Mouse (Mus musculus): ENCODE results near the gene Aim2.

Gene Aim2

GRCm38 (mm10) chr1:173366701-173367355 lies 16.1 kb downstream of the Aim2 start:
- Histone ChIP-seq H3K27me3 (ENCODE audit: insufficient read depth, low read length) (peaks cover 78% of the 10 kb centered on the region), H3K4me1 (replicated peaks; ENCODE audit: low read depth, low read length) (peaks cover 24% of the 10 kb centered on the region), H3K4me3 (replicated peaks; ENCODE audit: low read length) (peak overlapping the region; percentile 87), H3K36me3 (ENCODE audit: insufficient read depth, low read length) (no peaks in the 10 kb centered on the region), H3K9me3 (ENCODE audit: low read length) (no peaks in the 10 kb centered on the region)
- TF ChIP-seq NANOG (IDR thresholded peaks at IDR 0.05; ENCODE audit: borderline replicate concordance, low read length) (no peak), POU5F1 (IDR thresholded peaks at IDR 0.05; ENCODE audit: borderline replicate concordance, low read length) (no peak), CTCF (conservative IDR thresholded peaks at IDR 0.05; ENCODE audit: low read length) (no peak)

- Histone ChIP-seq H3K9me3 (ENCODE audit: low read length) (no peaks in the 10 kb centered on the region), H3K27me3 (ENCODE audit: insufficient read depth, low read length) (peaks cover 78% of the 10 kb centered on the region), H3K4me3 (replicated peaks; ENCODE audit: low read length) (peak within 1 kb of the TSS; percentile 87), H3K4me1 (replicated peaks; ENCODE audit: low read depth, low read length) (peaks cover 24% of the 10 kb centered on the region), H3K36me3 (ENCODE audit: insufficient read depth, low read length) (no peaks in the 10 kb centered on the region)
- no peak for TF ChIP-seq CTCF (conservative IDR thresholded peaks at IDR 0.05; ENCODE audit: low read length)
- TF ChIP-seq POU5F1 (IDR thresholded peaks at IDR 0.05; ENCODE audit: borderline replicate concordance, low read length), result no peak
- no peak for TF ChIP-seq NANOG (IDR thresholded peaks at IDR 0.05; ENCODE audit: borderline replicate concordance, low read length)
Observed at GRCm38 (mm10) chr1:173367356-173368046, 16.8 kb downstream of the Aim2 start, which contains the start of gene Cadm3. Gene Cadm3 (minus strand): TSS chr1:173367695.

- Histone ChIP-seq H3K4me1 (replicated peaks; ENCODE audit: low read depth, low read length) (peaks cover 24% of the 10 kb centered on the region), H3K27me3 (ENCODE audit: insufficient read depth, low read length) (peaks cover 62% of the 10 kb centered on the region), H3K9me3 (ENCODE audit: low read length) (no peaks in the 10 kb centered on the region), H3K4me3 (replicated peaks; ENCODE audit: low read length) (no peak overlapping the region), H3K36me3 (ENCODE audit: insufficient read depth, low read length) (no peaks in the 10 kb centered on the region)
- no peak for TF ChIP-seq POU5F1 (IDR thresholded peaks at IDR 0.05; ENCODE audit: borderline replicate concordance, low read length)
- TF ChIP-seq CTCF (conservative IDR thresholded peaks at IDR 0.05; ENCODE audit: low read length), result no peak
- TF ChIP-seq NANOG (IDR thresholded peaks at IDR 0.05; ENCODE audit: borderline replicate concordance, low read length), result no peak
Observed at GRCm38 (mm10) chr1:173369611-173370010, 18.9 kb downstream of the Aim2 start.

- TF ChIP-seq NANOG (IDR thresholded peaks at IDR 0.05; ENCODE audit: borderline replicate concordance, low read length), result no peak
- no peak for TF ChIP-seq POU5F1 (IDR thresholded peaks at IDR 0.05; ENCODE audit: borderline replicate concordance, low read length)
- no peak for TF ChIP-seq CTCF (conservative IDR thresholded peaks at IDR 0.05; ENCODE audit: low read length)
- Histone ChIP-seq H3K4me3 (replicated peaks; ENCODE audit: low read length) (no peak overlapping the region), H3K4me1 (replicated peaks; ENCODE audit: low read depth, low read length) (peaks cover 24% of the 10 kb centered on the region), H3K9me3 (ENCODE audit: low read length) (no peaks in the 10 kb centered on the region), H3K27me3 (ENCODE audit: insufficient read depth, low read length) (peaks cover 54% of the 10 kb centered on the region), H3K36me3 (ENCODE audit: insufficient read depth, low read length) (no peaks in the 10 kb centered on the region)
Observed at GRCm38 (mm10) chr1:173370456-173370855, 19.8 kb downstream of the Aim2 start.

GRCm38 (mm10) chr1:173371586-173371985 lies 20.9 kb downstream of the Aim2 start:
- TF ChIP-seq POU5F1 (IDR thresholded peaks at IDR 0.05; ENCODE audit: borderline replicate concordance, low read length), result no peak
- no peak for TF ChIP-seq CTCF (conservative IDR thresholded peaks at IDR 0.05; ENCODE audit: low read length)
- no peak for TF ChIP-seq NANOG (IDR thresholded peaks at IDR 0.05; ENCODE audit: borderline replicate concordance, low read length)
- no peaks in the 10 kb centered on the region for H3K9me3 ChIP-seq (ENCODE audit: low read length)
- H3K36me3 ChIP-seq (ENCODE audit: insufficient read depth, low read length), result no peaks in the 10 kb centered on the region
- H3K27me3 ChIP-seq (ENCODE audit: insufficient read depth, low read length), result peaks cover 44% of the 10 kb centered on the region
- H3K4me3 ChIP-seq (replicated peaks; ENCODE audit: low read length), result no peak overlapping the region
- H3K4me1 ChIP-seq (replicated peaks; ENCODE audit: low read depth, low read length), result peaks cover 12% of the 10 kb centered on the region

- H3K9me3 ChIP-seq (ENCODE audit: low read length), result no peaks in the 10 kb centered on the region
- peaks cover 26% of the 10 kb centered on the region for H3K27me3 ChIP-seq (ENCODE audit: insufficient read depth, low read length)
- no peaks in the 10 kb centered on the region for H3K4me1 ChIP-seq (replicated peaks; ENCODE audit: low read depth, low read length)
- no peaks in the 10 kb centered on the region for H3K36me3 ChIP-seq (ENCODE audit: insufficient read depth, low read length)
- no peak for TF ChIP-seq CTCF (conservative IDR thresholded peaks at IDR 0.05; ENCODE audit: low read length)
- TF ChIP-seq NANOG (IDR thresholded peaks at IDR 0.05; ENCODE audit: borderline replicate concordance, low read length), result no peak
- TF ChIP-seq POU5F1 (IDR thresholded peaks at IDR 0.05; ENCODE audit: borderline replicate concordance, low read length), result no peak
- no peak overlapping the region for H3K4me3 ChIP-seq (replicated peaks; ENCODE audit: low read length)
Observed at GRCm38 (mm10) chr1:173374020-173374419, 23.3 kb downstream of the Aim2 start.

GRCm38 (mm10) chr1:173377380-173378112 lies 26.9 kb downstream of the Aim2 start:
- H3K27me3 ChIP-seq (ENCODE audit: insufficient read depth, low read length), result peaks cover 8% of the 10 kb centered on the region
- H3K4me3 ChIP-seq (replicated peaks; ENCODE audit: low read length), result no peak overlapping the region
- no peaks in the 10 kb centered on the region for H3K4me1 ChIP-seq (replicated peaks; ENCODE audit: low read depth, low read length)
- no peaks in the 10 kb centered on the region for H3K9me3 ChIP-seq (ENCODE audit: low read length)
- peak; percentile 33 for TF ChIP-seq CTCF (conservative IDR thresholded peaks at IDR 0.05; ENCODE audit: low read length)
- no peak for TF ChIP-seq POU5F1 (IDR thresholded peaks at IDR 0.05; ENCODE audit: borderline replicate concordance, low read length)
- no peak for TF ChIP-seq NANOG (IDR thresholded peaks at IDR 0.05; ENCODE audit: borderline replicate concordance, low read length)
- H3K36me3 ChIP-seq (ENCODE audit: insufficient read depth, low read length), result no peaks in the 10 kb centered on the region

GRCm38 (mm10) chr1:173381436-173381835 lies 30.8 kb downstream of the Aim2 start:
- TF ChIP-seq CTCF (conservative IDR thresholded peaks at IDR 0.05; ENCODE audit: low read length), result no peak
- no peak for TF ChIP-seq NANOG (IDR thresholded peaks at IDR 0.05; ENCODE audit: borderline replicate concordance, low read length)
- Histone ChIP-seq H3K4me3 (replicated peaks; ENCODE audit: low read length) (no peak overlapping the region), H3K9me3 (ENCODE audit: low read length) (no peaks in the 10 kb centered on the region), H3K27me3 (ENCODE audit: insufficient read depth, low read length) (peaks cover 6% of the 10 kb centered on the region), H3K4me1 (replicated peaks; ENCODE audit: low read depth, low read length) (no peaks in the 10 kb centered on the region), H3K36me3 (ENCODE audit: insufficient read depth, low read length) (no peaks in the 10 kb centered on the region)
